Mouse (Mus musculus) midbrain, embryonic 13.5 days (tissue): ENCODE measurements around the gene Ntng1. TPM values are rescaled to one million over a fixed set of nuclear protein-coding genes. Genes with fewer than 3 reads are reported as not detected.
A peak's percentile ranks its signal among the peaks of the same experiment; 100 is the strongest.

Experiments used
- ATAC-seq: fragments of 200-750 bp; cut with Nextera tagmentation; 2 replicates; pipeline ENCODE4 v1.8.0; 2017; ENCODE audit warnings: mild to moderate bottlenecking, moderate TSS enrichment, moderate library complexity
- H3K27ac ChIP-seq: fragments of 300-500 bp; sonication (generic); 2 replicates; pipeline ENCODE4 v1.5.1; 2015; ENCODE audit warnings: inconsistent platforms, mild to moderate bottlenecking, moderate library complexity
- H3K27me3 ChIP-seq: fragments of 300-500 bp; sonication (generic); 2 replicates; pipeline ENCODE4 v1.6.1; 2015; ENCODE audit warnings: mild to moderate bottlenecking, inconsistent platforms
- H3K36me3 ChIP-seq: fragments of 300-500 bp; sonication (generic); 2 replicates; pipeline ENCODE4 v1.6.1; 2015; ENCODE audit warnings: mild to moderate bottlenecking, inconsistent platforms
- H3K4me1 ChIP-seq: fragments of 300-500 bp; sonication (generic); replicated peaks from 2 replicates; pipeline ENCODE4 v1.6.1; 2015; ENCODE audit warnings: inconsistent platforms
- H3K4me2 ChIP-seq: fragments of 300-500 bp; sonication (generic); replicated peaks from 2 replicates; pipeline ENCODE4 v1.6.1; 2015; ENCODE audit warnings: moderate library complexity, mild to moderate bottlenecking, inconsistent platforms
- H3K4me3 ChIP-seq: fragments of 300-500 bp; sonication (generic); replicated peaks from 2 replicates; pipeline ENCODE4 v1.5.1; 2015; ENCODE audit warnings: mild to moderate bottlenecking, inconsistent platforms
- H3K9ac ChIP-seq: fragments of 300-500 bp; sonication (generic); replicated peaks from 2 replicates; pipeline ENCODE4 v1.6.1; 2015; ENCODE audit warnings: mild to moderate bottlenecking, inconsistent platforms
- H3K9me3 ChIP-seq: fragments of 300-500 bp; sonication (generic); 2 replicates; pipeline ENCODE4 v1.6.1; 2016; ENCODE audit warnings: mild to moderate bottlenecking, inconsistent platforms
- WGBS: fragments of 180-500 bp; shearing (Covaris S2); methylation state at CpG from one replicate; pipeline ENCODE4 v1.1.7; 2015; 5-methylcytosine and 5-hydroxymethylcytosine counted together
- polyA plus RNA-seq: library from polyadenylated mRNA; unstranded; fragments of >200 nt; fragmentation: Nextera tagmentation; extraction: Ambion mirVana; gene quantifications from 2 replicates; pipeline ENCODE4 v1.2.1, GENCODE M21; 2015

Ntng1 gene
- polyA plus RNA-seq = 22.4 and 34.3 TPM in 2 replicates

DNA sequence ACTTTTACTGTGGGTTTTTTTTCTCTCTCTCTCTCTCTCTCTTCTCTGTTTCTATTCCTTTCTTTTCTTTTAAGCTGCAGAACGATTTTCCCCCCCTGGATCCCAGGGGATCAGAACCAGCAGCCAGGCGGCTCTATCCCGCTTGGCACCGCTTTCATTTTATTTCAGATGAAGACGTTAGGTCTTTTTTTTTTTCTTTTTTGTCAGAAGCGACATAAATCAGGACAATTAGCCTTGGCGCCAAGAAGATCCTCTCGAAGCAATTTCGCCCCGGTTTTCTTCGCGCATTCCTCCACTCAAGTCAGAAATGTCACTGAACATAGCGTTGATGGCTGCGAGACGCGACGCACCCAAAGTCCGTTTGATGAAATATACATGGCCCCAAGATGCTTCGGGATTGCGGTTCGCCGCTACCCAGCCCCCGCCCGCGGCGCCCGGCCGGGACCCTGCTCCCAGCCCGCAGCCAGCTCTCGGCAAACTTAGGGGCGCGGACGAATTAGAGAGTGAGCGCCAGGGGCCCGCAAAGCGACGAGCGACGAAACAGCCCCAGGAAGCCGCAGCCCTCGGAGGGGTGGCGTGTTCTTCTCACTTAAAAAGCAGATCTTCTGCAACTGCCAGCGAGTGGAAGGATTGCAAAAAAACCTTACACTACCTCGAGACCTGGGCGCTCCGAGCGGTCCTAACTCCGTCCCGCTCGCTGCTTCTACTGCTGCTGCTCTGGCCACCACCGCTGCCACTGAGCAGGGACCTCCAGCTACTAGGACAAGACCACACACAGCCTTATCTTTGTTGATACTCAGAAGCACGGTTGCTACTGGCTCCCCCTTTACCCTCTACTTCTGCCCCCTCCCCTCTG is at the start of gene Ntng1:
Gene Ntng1 (minus strand): TSS at position 806 of the 856 bp plus-strand sequence.
- Histone ChIP-seq H3K9me3 (no peaks in the 10 kb centered on the region), H3K9ac (peak within 1 kb of the TSS; percentile 89), H3K36me3 (no peaks in the 10 kb centered on the region), H3K27me3 (peaks cover 15% of the 10 kb centered on the region; the same call in 1 of the 2 replicates), H3K4me3 (peak within 1 kb of the TSS; percentile 81), H3K4me1 (peaks cover 9% of the 10 kb centered on the region; the same call in 1 of the 2 replicates), H3K4me2 (peak within 1 kb of the TSS; percentile 99), H3K27ac (peak within 1 kb of the TSS; percentile 86)
- under 1% methylated on average over 52 of the region's 52 CpGs for WGBS
- ATAC-seq = peak; percentile 82

- H3K27ac ChIP-seq = no peak overlapping the region
- no peak for ATAC-seq
- H3K36me3 ChIP-seq = no peaks in the 10 kb centered on the region
- H3K27me3 ChIP-seq = no peaks in the 10 kb centered on the region
- H3K4me1 ChIP-seq = no peaks in the 10 kb centered on the region
- no peak overlapping the region for H3K4me2 ChIP-seq
- H3K9ac ChIP-seq = no peak overlapping the region
- H3K4me3 ChIP-seq = no peak overlapping the region
- H3K9me3 ChIP-seq = no peaks in the 10 kb centered on the region
- 86% methylated on average over 5 of the region's 5 CpGs for WGBS
Observed at GRCm38 (mm10) chr3:110187401-110187948, 43.7 kb upstream of the Ntng1 start.

DNA sequence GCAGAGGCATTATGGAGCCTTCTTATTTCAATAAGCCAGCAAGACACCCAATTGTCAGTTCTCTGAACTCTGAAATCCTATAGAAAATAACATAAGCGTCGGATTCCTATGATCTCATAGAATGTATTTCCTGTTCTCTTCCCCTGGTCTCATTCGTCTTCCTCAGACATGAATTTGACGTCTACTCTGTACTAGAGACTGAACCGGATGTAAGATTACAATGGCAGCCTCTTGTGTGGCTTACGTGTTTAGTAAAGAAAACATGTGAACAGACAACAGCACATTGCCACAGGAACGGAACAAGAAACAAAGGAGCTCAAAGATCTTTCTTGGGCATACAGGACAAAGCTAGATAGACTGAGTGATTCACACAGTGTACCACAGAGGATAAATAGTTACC is 5.3 kb upstream of the Ntng1 start:
- H3K27ac ChIP-seq = no peak overlapping the region
- ATAC-seq = no peak
- H3K9ac ChIP-seq = no peak overlapping the region
- no peaks in the 10 kb centered on the region for H3K9me3 ChIP-seq
- no peaks in the 10 kb centered on the region for H3K36me3 ChIP-seq
- peaks cover under 1% of the 10 kb centered on the region; the same call in 1 of the 2 replicates for H3K4me1 ChIP-seq
- H3K27me3 ChIP-seq = peaks cover 15% of the 10 kb centered on the region
- H3K4me3 ChIP-seq = no peak overlapping the region
- 86% methylated on average over 7 of the region's 7 CpGs for WGBS
- no peak overlapping the region for H3K4me2 ChIP-seq

- 0 out of 2 replicates have a peak, but pooled peaks have one; percentile 11 for ATAC-seq
- Histone ChIP-seq H3K4me3 (peak overlapping the region; percentile 81), H3K36me3 (no peaks in the 10 kb centered on the region), H3K9ac (peak overlapping the region; percentile 89; the same call in 1 of the 2 replicates), H3K4me2 (peak overlapping the region; percentile 99), H3K27me3 (peaks cover 18% of the 10 kb centered on the region), H3K9me3 (no peaks in the 10 kb centered on the region), H3K4me1 (peaks cover 9% of the 10 kb centered on the region; the same call in 1 of the 2 replicates), H3K27ac (peak overlapping the region; percentile 86; the same call in 1 of the 2 replicates)
- 37% methylated on average over 6 of the region's 6 CpGs for WGBS
Observed at GRCm38 (mm10) chr3:110144301-110145055, 667 bp upstream of the Ntng1 start.

DNA sequence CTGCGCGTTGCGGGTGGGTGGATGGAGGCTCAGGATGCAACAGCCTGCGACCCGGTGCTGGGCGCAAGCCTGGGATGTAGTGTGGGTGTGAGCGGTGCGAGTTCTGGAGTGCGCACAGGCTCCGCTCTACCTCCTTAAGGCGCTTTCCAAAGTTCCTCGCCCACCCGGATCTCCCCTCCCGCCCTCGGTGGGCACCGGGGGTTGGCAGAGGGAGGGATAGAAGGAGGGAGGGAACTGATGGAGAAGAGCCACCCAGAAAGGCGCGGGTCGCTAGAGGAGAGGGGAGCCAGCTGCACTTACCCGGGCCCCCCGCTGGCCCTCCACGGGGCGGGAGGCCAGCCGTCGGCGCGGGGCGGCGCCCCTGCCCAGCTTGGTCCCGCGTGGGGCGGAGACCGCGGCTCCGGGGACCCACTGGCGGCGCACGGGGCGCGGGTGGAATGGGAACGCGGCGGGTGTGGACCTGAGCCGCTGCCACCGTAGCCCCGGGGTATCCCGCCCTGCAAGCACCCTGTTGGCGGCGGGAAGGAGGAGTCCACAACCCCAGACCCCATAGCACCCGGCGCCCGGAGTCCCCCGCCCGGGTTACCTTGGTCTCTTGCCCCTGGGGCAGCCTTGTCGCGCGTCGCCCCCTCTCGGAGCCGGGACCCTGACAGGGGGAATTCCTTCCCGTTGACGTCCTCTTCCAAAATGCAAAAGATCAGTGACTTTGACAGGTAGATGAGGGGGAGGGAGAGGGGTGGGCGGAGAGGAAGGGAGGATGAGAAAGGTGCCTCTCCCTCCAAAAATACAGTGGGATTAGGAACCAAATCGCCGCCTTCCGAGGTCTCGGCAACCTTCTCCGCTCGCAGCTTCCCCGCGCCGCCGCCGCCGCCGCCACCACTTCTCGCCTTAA is 1.3 kb downstream of the Ntng1 start:
- peak overlapping the region; percentile 86 for H3K27ac ChIP-seq
- H3K4me2 ChIP-seq = peak overlapping the region; percentile 99
- peak overlapping the region; percentile 81 for H3K4me3 ChIP-seq
- no peaks in the 10 kb centered on the region for H3K36me3 ChIP-seq
- peaks cover 12% of the 10 kb centered on the region; the same call in 1 of the 2 replicates for H3K4me1 ChIP-seq
- under 1% methylated on average over 59 of the region's 77 CpGs for WGBS
- H3K9ac ChIP-seq = peak overlapping the region; percentile 89
- peak; percentile 78 for ATAC-seq
- H3K27me3 ChIP-seq = peaks cover 15% of the 10 kb centered on the region; the same call in 1 of the 2 replicates
- no peaks in the 10 kb centered on the region for H3K9me3 ChIP-seq

DNA sequence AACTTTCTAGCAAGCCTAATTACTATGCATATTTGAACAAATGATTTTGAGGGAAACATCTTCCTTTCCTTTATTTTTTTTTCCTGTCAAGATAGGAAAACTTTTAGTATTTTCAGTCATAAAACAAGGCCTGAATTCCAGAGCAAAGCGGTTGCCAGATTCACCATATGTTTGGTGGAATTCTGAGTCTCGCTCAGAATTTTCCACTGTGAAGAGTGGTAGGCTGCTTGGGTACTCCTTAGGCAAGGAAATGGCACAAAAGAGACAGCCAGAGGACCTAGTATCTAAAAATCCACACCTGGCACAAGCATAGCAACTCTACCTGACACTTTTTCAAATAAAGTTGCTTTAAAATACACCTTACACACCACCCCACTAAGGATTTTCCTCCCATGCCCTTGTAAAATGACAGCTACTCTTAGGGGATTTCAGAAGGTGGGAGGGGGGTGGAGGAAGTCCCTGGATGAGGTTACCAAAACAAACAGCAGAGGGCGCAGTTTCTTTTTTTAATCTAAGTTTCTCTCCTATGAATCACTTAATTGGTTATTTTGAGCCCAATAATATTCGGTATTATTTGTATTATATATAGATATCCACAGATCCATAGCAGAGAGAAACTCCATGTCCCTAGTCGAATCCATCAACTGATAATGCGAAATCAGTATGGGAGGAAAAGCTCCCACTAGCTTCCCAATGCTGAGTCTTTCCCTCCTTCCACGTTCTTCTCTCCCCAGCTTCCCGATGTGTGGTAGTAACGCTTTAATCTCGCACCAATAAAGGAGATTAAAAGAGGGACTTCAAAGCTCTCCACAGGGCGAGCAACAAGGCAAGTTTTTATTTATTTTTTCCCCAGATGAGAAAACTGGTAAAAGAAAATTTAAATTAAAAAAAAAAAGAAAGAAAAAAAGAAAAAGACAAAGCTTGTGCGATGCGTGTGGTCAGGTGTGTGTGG is 2.2 kb downstream of the Ntng1 start:
- peak overlapping the region; percentile 89 for H3K9ac ChIP-seq
- H3K36me3 ChIP-seq = no peaks in the 10 kb centered on the region
- 2% methylated on average over 13 of the region's 13 CpGs for WGBS
- ATAC-seq = peak; percentile 41; the same call in 1 of the 2 replicates
- H3K4me1 ChIP-seq = peaks cover 12% of the 10 kb centered on the region; the same call in 1 of the 2 replicates
- peak overlapping the region; percentile 99 for H3K4me2 ChIP-seq
- H3K27ac ChIP-seq = peak overlapping the region; percentile 86
- peaks cover 13% of the 10 kb centered on the region; the same call in 1 of the 2 replicates for H3K27me3 ChIP-seq
- H3K4me3 ChIP-seq = peak overlapping the region; percentile 81
- H3K9me3 ChIP-seq = no peaks in the 10 kb centered on the region

GRCm38 (mm10) chr3:110136115-110136514 is 7.7 kb downstream of the Ntng1 start:
- Histone ChIP-seq H3K4me1 (peaks cover 27% of the 10 kb centered on the region), H3K4me3 (no peak overlapping the region), H3K9me3 (no peaks in the 10 kb centered on the region), H3K36me3 (no peaks in the 10 kb centered on the region), H3K27ac (no peak overlapping the region), H3K9ac (no peak overlapping the region), H3K27me3 (no peaks in the 10 kb centered on the region), H3K4me2 (no peak overlapping the region)
- whole genome bisulfite sequencing = 2% methylated on average over 1 of the region's 1 CpGs
- ATAC-seq = no peak

DNA sequence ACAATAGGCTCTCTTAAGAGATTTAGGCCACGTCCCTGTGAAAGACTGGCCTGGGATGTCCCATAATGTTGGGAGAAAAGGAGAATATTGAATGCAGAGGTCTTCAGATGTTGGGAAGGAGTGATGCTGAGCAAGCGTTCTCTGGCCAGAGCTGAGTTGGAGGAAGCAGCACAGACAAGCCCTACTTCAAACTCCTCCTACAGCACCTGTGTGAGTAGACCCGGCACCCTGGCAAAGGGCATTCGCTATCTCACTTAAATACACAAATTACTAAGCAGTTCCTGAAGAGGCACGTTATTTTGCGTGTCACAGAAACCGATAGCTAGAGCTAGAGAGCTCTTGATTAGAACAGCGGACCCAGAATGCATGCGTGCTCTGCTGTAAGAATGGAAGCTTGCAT is 10.7 kb downstream of the Ntng1 start:
- ATAC-seq = no peak
- Histone ChIP-seq H3K4me2 (no peak overlapping the region), H3K36me3 (no peaks in the 10 kb centered on the region), H3K27ac (no peak overlapping the region), H3K4me1 (peaks cover 28% of the 10 kb centered on the region), H3K9me3 (no peaks in the 10 kb centered on the region), H3K4me3 (no peak overlapping the region), H3K27me3 (no peaks in the 10 kb centered on the region), H3K9ac (no peak overlapping the region)
- 83% methylated on average over 9 of the region's 9 CpGs for WGBS

DNA sequence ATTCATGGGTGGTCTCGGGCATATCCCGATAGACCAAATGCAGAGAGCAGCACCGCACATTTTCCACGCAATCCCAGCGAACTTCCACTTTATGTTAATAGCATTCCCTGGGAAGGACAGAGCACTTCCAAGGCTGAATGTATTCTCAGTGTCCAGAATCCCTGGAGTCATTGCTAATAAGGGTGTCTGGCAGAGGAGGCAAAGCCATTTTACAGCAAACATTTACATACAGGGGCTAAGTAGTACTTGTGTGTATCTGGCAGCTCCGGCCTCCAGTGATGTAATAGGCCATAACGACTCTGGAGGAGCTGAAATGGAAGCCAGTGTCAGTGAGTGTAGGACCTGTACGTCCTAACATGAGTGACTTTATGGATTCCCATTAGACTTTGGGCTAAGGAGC is 11.5 kb downstream of the Ntng1 start:
- Histone ChIP-seq H3K27me3 (no peaks in the 10 kb centered on the region), H3K4me2 (peak overlapping the region; percentile 29), H3K27ac (peak overlapping the region; percentile 36), H3K9ac (no peak overlapping the region), H3K4me3 (0 out of 2 replicates have a peak overlapping the region, but pooled peaks have one; percentile 9), H3K36me3 (no peaks in the 10 kb centered on the region), H3K4me1 (peaks cover 26% of the 10 kb centered on the region), H3K9me3 (no peaks in the 10 kb centered on the region)
- ATAC-seq = peak; percentile 75
- 34% methylated on average over 8 of the region's 8 CpGs for WGBS
